Comparison of ENCODE assay signal across 26 mouse cellular contexts in genomic region chr15:96463821-96464220, GRCm38 (mm10). TPM values are rescaled to one million over a fixed set of nuclear protein-coding genes. Genes with fewer than 3 reads are reported as not detected.
A peak's percentile ranks its signal among the peaks of the same experiment; 100 is the strongest.
DNase-seq lines count a peak whose midpoint lies in the region; ATAC-seq and TF ChIP-seq lines count a peak whose summit lies in the region.
"Had no signal": no experiment of that assay in that cellular context is flagged by ENCODE, and none has a peak within 500 bp of the region (broad histone marks: within the 10 kb centered on the region; RNA-seq: fewer than 3 reads in every experiment).

No protein-coding gene starts in this region.

- TF ChIP-seq CTCF in cerebellum, adult 2 months (IDR thresholded peaks at IDR 0.05; ENCODE audit: borderline replicate concordance, insufficient read depth, low read depth, low read length), result no peak

- H3K27me3 ChIP-seq in cerebellum, adult 2 months (ENCODE audit: control insufficient read depth, insufficient read depth, low read length), result no peaks in the 10 kb centered on the region
- no peaks in the 10 kb centered on the region for H3K27me3 ChIP-seq in intestine, embryonic 14.5 days (replicated peaks; ENCODE audit: control insufficient read depth, insufficient read depth, low read length)
- no peaks in the 10 kb centered on the region for H3K27me3 ChIP-seq in intestine, embryonic 15.5 days (replicated peaks)
- H3K27me3 ChIP-seq: CH12.LX; forebrain, embryonic 13.5 days; hindbrain, embryonic 13.5 days; Patski had no signal

- H3K4me3 ChIP-seq in cerebellum, adult 2 months (replicated peaks; ENCODE audit: insufficient read depth, low read depth, low read length), result no peak overlapping the region
- H3K4me3 ChIP-seq in intestine, embryonic 14.5 days (ENCODE audit: low read depth, low read length), result no peak overlapping the region
- no peak overlapping the region for H3K4me3 ChIP-seq in intestine, embryonic 15.5 days (replicated peaks)
- H3K4me3 ChIP-seq: forebrain, embryonic 10.5 days; forebrain, embryonic 13.5 days; gastrocnemius, adult 2 months; hindbrain, embryonic 10.5 days; hindbrain, embryonic 13.5 days had no signal

- H3K9ac ChIP-seq in intestine, embryonic 14.5 days (ENCODE audit: low read length), result no peak overlapping the region
- no peak overlapping the region for H3K9ac ChIP-seq in intestine, embryonic 15.5 days
- H3K9ac ChIP-seq: forebrain, embryonic 13.5 days; hindbrain, embryonic 13.5 days had no signal

- no peak overlapping the region for H3K27ac ChIP-seq in cerebellum, adult 2 months (ENCODE audit: insufficient read depth, low read length)
- H3K27ac ChIP-seq in intestine, embryonic 14.5 days (ENCODE audit: low read depth), result no peak overlapping the region
- no peak overlapping the region for H3K27ac ChIP-seq in intestine, embryonic 15.5 days
- H3K27ac ChIP-seq: forebrain, embryonic 10.5 days; forebrain, embryonic 13.5 days; gastrocnemius, adult 2 months; hindbrain, embryonic 10.5 days; hindbrain, embryonic 13.5 days had no signal

- H3K4me2 ChIP-seq in intestine, embryonic 14.5 days (ENCODE audit: low read length), result no peak overlapping the region
- H3K4me2 ChIP-seq in intestine, embryonic 15.5 days (replicated peaks), result no peak overlapping the region
- H3K4me2 ChIP-seq: forebrain, embryonic 13.5 days; hindbrain, embryonic 13.5 days had no signal

- TF ChIP-seq POLR2A in cerebellum, adult 2 months (IDR thresholded peaks at IDR 0.05; ENCODE audit: borderline replicate concordance, insufficient read depth, low read length), result no peak

- WGBS in cerebellum, adult 2 months, result 97% methylated on average over 15 of the region's 15 CpGs
- 96% methylated on average over 15 of the region's 15 CpGs for WGBS in intestine, embryonic 14.5 days
- 94% methylated on average over 15 of the region's 15 CpGs for WGBS in intestine, embryonic 15.5 days

- no peaks in the 10 kb centered on the region for H3K9me3 ChIP-seq in intestine, embryonic 14.5 days (ENCODE audit: control insufficient read depth, low read length)
- no peaks in the 10 kb centered on the region for H3K9me3 ChIP-seq in intestine, embryonic 15.5 days
- H3K9me3 ChIP-seq: forebrain, embryonic 10.5 days; forebrain, embryonic 13.5 days; hindbrain, embryonic 10.5 days; hindbrain, embryonic 13.5 days had no signal

- DNase-seq in cerebellum, adult 11-12 months, result peak; percentile 15
- DNase-seq in cerebellum, adult 2 months, result no peak
- DNase-seq in intestine, embryonic 14.5 days (ENCODE audit: low spot score), result peak; percentile 32
- peak; percentile 25 for DNase-seq in A20 (ENCODE audit: low read depth, low spot score)
- no peak for DNase-seq in layer of hippocampus, postnatal 36 days
- DNase-seq: adrenal gland, postnatal 10 days; adrenal gland, postnatal 36 days; B cell, adult 2 months; cerebellum, adult 8-10 months; cerebellum, postnatal 10 days; cerebellum, postnatal 36 days; embryo, embryonic 11 days; gastrocnemius, adult 2 months; gastrocnemius, postnatal 14 days; heart, adult 18-20 months had no signal

- no peaks in the 10 kb centered on the region for H3K36me3 ChIP-seq in intestine, embryonic 14.5 days (ENCODE audit: control insufficient read depth, insufficient read depth, low read length)
- H3K36me3 ChIP-seq in intestine, embryonic 15.5 days, result no peaks in the 10 kb centered on the region
- H3K36me3 ChIP-seq: forebrain, embryonic 10.5 days; G1E; hindbrain, embryonic 10.5 days; hindbrain, embryonic 13.5 days had no signal

- no peaks in the 10 kb centered on the region for H3K4me1 ChIP-seq in cerebellum, adult 2 months (ENCODE audit: control insufficient read depth, insufficient read depth, low read length)
- peaks cover 12% of the 10 kb centered on the region for H3K4me1 ChIP-seq in intestine, embryonic 14.5 days (replicated peaks; ENCODE audit: control insufficient read depth, insufficient read depth, low read length)
- 0 out of 2 replicates have a peak, but pooled peaks cover 5% of the 10 kb centered on the region for H3K4me1 ChIP-seq in intestine, embryonic 15.5 days (replicated peaks)

- no peak for ATAC-seq in intestine, embryonic 14.5 days (replicated peaks; ENCODE audit: low FRiP score, low TSS enrichment, low read depth)
- ATAC-seq in intestine, embryonic 15.5 days, result no peak
- ATAC-seq: forebrain, embryonic 13.5 days; forebrain, embryonic 16.5 days; hindbrain, embryonic 16.5 days; intestine, postnatal 0 days; Patski had no signal

RNA-seq across cellular contexts. Expression of gene Scaf11, which starts 3.2 kb away (rescaled TPM):
- 40.4 and 40.8 TPM in 2 replicates for polyA plus RNA-seq in cerebellum, adult 2 months (2012; rRNA removed)
- polyA plus RNA-seq in intestine, embryonic 14.5 days (2014; fragmentation: Nextera tagmentation; extraction: Ambion mirVana), result 104 and 109 TPM in 2 replicates
- polyA plus RNA-seq in intestine, embryonic 15.5 days (2015; fragmentation: Nextera tagmentation; extraction: Ambion mirVana), result 89.8 and 102 TPM in 2 replicates
- total RNA-seq in layer of hippocampus, postnatal 36 days (2021), result 10 to 100 TPM; 52.5 to 53.6 TPM

Comparison
In these comparisons a context has a peak if more than half of its experiments do, and no peak if none do; other contexts are left out.
1. DNase-seq: peak in cerebellum, adult 11-12 months (single experiment), intestine, embryonic 14.5 days (single experiment) and A20 (single experiment); none in cerebellum, adult 2 months (0 of 2) and layer of hippocampus, postnatal 36 days (0 of 2).